Mouse (Mus musculus): ENCODE measurements around the gene Qser1.

DNA sequence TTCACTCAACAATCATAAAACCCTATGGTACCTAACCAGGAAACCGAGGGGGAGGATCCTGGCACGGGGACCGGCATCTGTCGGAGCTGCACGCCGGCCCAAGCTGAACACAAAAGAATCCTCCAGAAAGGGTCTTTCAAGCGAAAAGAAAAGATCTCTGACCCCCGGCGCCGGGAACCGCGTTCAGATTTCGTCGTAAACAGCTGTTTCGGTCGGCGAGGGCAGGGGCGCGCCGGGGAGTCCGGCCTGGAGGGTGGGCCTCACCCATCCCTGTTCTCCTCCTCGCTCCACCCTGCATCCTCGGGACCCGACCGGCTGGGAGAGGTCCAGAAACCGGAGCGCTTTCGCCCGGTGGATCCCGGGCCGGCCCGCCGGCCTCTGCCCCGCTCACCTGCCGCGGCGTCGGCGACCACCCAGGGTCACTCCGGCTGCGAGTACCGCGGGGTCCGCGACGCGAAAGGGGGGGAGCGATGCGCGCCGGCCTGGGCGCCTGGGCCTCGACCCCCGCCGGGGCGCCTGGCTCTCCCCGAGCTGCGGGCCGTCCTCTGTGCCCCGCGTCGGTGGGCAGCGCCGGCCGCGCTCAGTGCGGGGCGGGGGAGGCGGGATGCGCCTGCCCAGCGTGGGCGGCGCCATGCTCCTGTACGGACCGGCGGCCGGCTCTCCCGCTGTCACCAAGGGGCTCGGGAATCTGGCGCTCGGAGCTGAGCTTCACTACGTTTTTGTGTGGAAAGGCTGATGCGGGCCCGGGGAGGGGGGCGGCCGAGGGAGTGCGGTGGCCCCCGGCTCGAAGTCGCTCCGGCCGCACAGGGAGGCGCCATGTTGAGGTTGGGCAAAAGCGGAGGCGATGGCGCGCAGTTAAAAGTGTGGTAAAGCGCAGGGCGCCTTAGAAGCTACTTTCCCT lies 104.7 kb downstream of the Qser1 start, which contains the start of gene Tcp11l1:
- no peak for TF ChIP-seq CTCF (IDR thresholded peaks at IDR 0.05)
- no peak for TF ChIP-seq EP300 (IDR thresholded peaks at IDR 0.05)
